Mouse (Mus musculus) heart, embryonic 10.5 days (tissue): ENCODE data around the gene Pdxk. TPM values are rescaled to one million over a fixed set of nuclear protein-coding genes. Genes with fewer than 3 reads are reported as not detected.

Source experiments
- DNase-seq: peaks from one replicate; pipeline ENCODE4 v3.0.0-alpha.2; 2017; ENCODE audit warnings: low spot score
- H3K27ac ChIP-seq: fragments of 300-500 bp; sonication (generic); 2 replicates; pipeline ENCODE4 v1.5.1; 2016; ENCODE audit warnings: mild to moderate bottlenecking
- H3K27me3 ChIP-seq: fragments of 300-500 bp; sonication (generic); 2 replicates; pipeline ENCODE4 v1.6.1; 2016; ENCODE audit warnings: mild to moderate bottlenecking; ENCODE audit not compliant: poor library complexity, insufficient read depth, severe bottlenecking
- H3K36me3 ChIP-seq: fragments of 300-500 bp; sonication (generic); 2 replicates; pipeline ENCODE4 v1.6.1; 2016; ENCODE audit warnings: mild to moderate bottlenecking, moderate library complexity
- H3K4me1 ChIP-seq: fragments of 300-500 bp; sonication (generic); 2 replicates; pipeline ENCODE4 v1.6.1; 2016; ENCODE audit warnings: mild to moderate bottlenecking
- H3K4me3 ChIP-seq: fragments of 300-500 bp; sonication (generic); 2 replicates; pipeline ENCODE4 v1.5.1; 2016; ENCODE audit warnings: mild to moderate bottlenecking, moderate library complexity
- H3K9me3 ChIP-seq: fragments of 300-500 bp; sonication (generic); 2 replicates; pipeline ENCODE4 v1.6.1; 2016; ENCODE audit warnings: mild to moderate bottlenecking, moderate library complexity
- WGBS: fragments of 180-500 bp; shearing (Covaris S2); methylation state at CpG from one replicate; pipeline ENCODE4 v1.1.7; 2016; 5-methylcytosine and 5-hydroxymethylcytosine counted together
- microRNA-seq: library from miRNA; unstranded; fragments of <30 nt; microRNA quantifications from one replicate; pipeline ENCODE4, GENCODE M21; 2017
- polyA plus RNA-seq: library from polyadenylated mRNA; unstranded; fragments of >200 nt; fragmentation: Nextera tagmentation; extraction: Ambion mirVana; gene quantifications from 2 replicates; pipeline ENCODE4 v1.2.1, GENCODE M21; 2016

The Pdxk gene
- polyA plus RNA-seq, 1 experiment from 2014 or later: 7.0 TPM

- H3K27me3 ChIP-seq: no peaks in the 10 kb centered on the region
- 91% methylated on average over 14 of the region's 14 CpGs for WGBS
- H3K9me3 ChIP-seq: no peaks in the 10 kb centered on the region
- H3K4me1 ChIP-seq: peaks cover 26% of the 10 kb centered on the region
- no peak for DNase-seq
- peaks cover 82% of the 10 kb centered on the region for H3K36me3 ChIP-seq
- H3K27ac ChIP-seq: no peak overlapping the region
- H3K4me3 ChIP-seq: no peak overlapping the region
Observed at GRCm38 (mm10) chr10:78402301-78402922, 62.4 kb downstream of the Pdxk start.

- WGBS: 79% methylated on average over 2 of the region's 2 CpGs
- H3K27me3 ChIP-seq: no peaks in the 10 kb centered on the region
Observed at GRCm38 (mm10) chr10:78401127-78401526, 63.6 kb downstream of the Pdxk start.

GRCm38 (mm10) chr10:78399090-78399657 is 65.6 kb downstream of the Pdxk start:
- Histone ChIP-seq H3K4me1 (peaks cover 31% of the 10 kb centered on the region), H3K4me3 (peak overlapping the region; percentile 27), H3K27me3 (peaks cover 9% of the 10 kb centered on the region), H3K27ac (peak overlapping the region; percentile 78), H3K36me3 (peaks cover 51% of the 10 kb centered on the region), H3K9me3 (no peaks in the 10 kb centered on the region)
- 36% methylated on average over 17 of the region's 17 CpGs for WGBS
- DNase-seq: peak; percentile 92

More at GRCm38 (mm10) chr10:78401127-78401526, 63.6 kb downstream of the Pdxk start:
- Histone ChIP-seq H3K4me3 (no peak overlapping the region), H3K4me1 (peaks cover 29% of the 10 kb centered on the region), H3K36me3 (peaks cover 69% of the 10 kb centered on the region), H3K27ac (no peak overlapping the region), H3K9me3 (no peaks in the 10 kb centered on the region)
- DNase-seq: no peak

- Histone ChIP-seq H3K4me3 (no peak overlapping the region), H3K4me1 (peaks cover 36% of the 10 kb centered on the region), H3K27me3 (peaks cover 24% of the 10 kb centered on the region), H3K36me3 (peaks cover 25% of the 10 kb centered on the region), H3K9me3 (no peaks in the 10 kb centered on the region), H3K27ac (no peak overlapping the region)
- WGBS: 63% methylated on average over 4 of the region's 4 CpGs
- DNase-seq: no peak
Observed at GRCm38 (mm10) chr10:78396625-78396885, 68.2 kb downstream of the Pdxk start.

- H3K36me3 ChIP-seq: peaks cover 20% of the 10 kb centered on the region
- no peaks in the 10 kb centered on the region for H3K9me3 ChIP-seq
- WGBS: 14% methylated on average over 17 of the region's 17 CpGs
- H3K27me3 ChIP-seq: peaks cover 29% of the 10 kb centered on the region
- no peak overlapping the region for H3K27ac ChIP-seq
- DNase-seq: peak; percentile 95
- H3K4me1 ChIP-seq: peaks cover 36% of the 10 kb centered on the region
- H3K4me3 ChIP-seq: no peak overlapping the region
Observed at GRCm38 (mm10) chr10:78395819-78396624, 68.8 kb downstream of the Pdxk start.

- peak; percentile 71 for DNase-seq
- 71% methylated on average over 3 of the region's 3 CpGs for WGBS
- H3K27ac ChIP-seq: no peak overlapping the region
Observed at GRCm38 (mm10) chr10:78395377-78395776, 69.4 kb downstream of the Pdxk start.

GRCm38 (mm10) chr10:78392072-78392471 is 72.7 kb downstream of the Pdxk start:
- peaks cover 55% of the 10 kb centered on the region for H3K27me3 ChIP-seq
- H3K4me1 ChIP-seq: peaks cover 12% of the 10 kb centered on the region; the same call in 1 of the 2 replicates
- no peaks in the 10 kb centered on the region for H3K36me3 ChIP-seq
- no peaks in the 10 kb centered on the region for H3K9me3 ChIP-seq
- DNase-seq: peak; percentile 89
- 2% methylated on average over 18 of the region's 18 CpGs for WGBS
- H3K27ac ChIP-seq: no peak overlapping the region
- H3K4me3 ChIP-seq: peak overlapping the region; percentile 18; the same call in 1 of the 2 replicates

More at GRCm38 (mm10) chr10:78395377-78395776, 69.4 kb downstream of the Pdxk start:
- Histone ChIP-seq H3K27me3 (peaks cover 36% of the 10 kb centered on the region), H3K4me3 (no peak overlapping the region), H3K4me1 (peaks cover 29% of the 10 kb centered on the region), H3K9me3 (no peaks in the 10 kb centered on the region), H3K36me3 (peaks cover 13% of the 10 kb centered on the region)

GRCm38 (mm10) chr10:78390982-78391470 is 73.7 kb downstream of the Pdxk start:
- WGBS: 21% methylated on average over 4 of the region's 4 CpGs
- no peak for DNase-seq
- Histone ChIP-seq H3K4me3 (no peak overlapping the region), H3K9me3 (no peaks in the 10 kb centered on the region), H3K4me1 (peaks cover 8% of the 10 kb centered on the region; the same call in 1 of the 2 replicates), H3K27ac (no peak overlapping the region), H3K36me3 (no peaks in the 10 kb centered on the region), H3K27me3 (peaks cover 55% of the 10 kb centered on the region)

- Histone ChIP-seq H3K4me3 (no peak overlapping the region), H3K27ac (no peak overlapping the region), H3K27me3 (peaks cover 46% of the 10 kb centered on the region), H3K9me3 (no peaks in the 10 kb centered on the region), H3K4me1 (peaks cover 8% of the 10 kb centered on the region; the same call in 1 of the 2 replicates), H3K36me3 (no peaks in the 10 kb centered on the region)
- 61% methylated on average over 20 of the region's 20 CpGs for WGBS
- no peak for DNase-seq
Observed at GRCm38 (mm10) chr10:78388216-78388980, 76.4 kb downstream of the Pdxk start.

Small RNAs within 50 kb of the gene (microRNA-seq; reads per million reads assigned to microRNA genes)
- not detected for gene Mir6410
- not detected for gene Mir6907
- gene Mir6908: not detected

Other genes with a start within 250 kb of the Pdxk start
- 11.1 and 13.5 TPM in 2 replicates for gene Trappc10, start 220.3 kb downstream of the Pdxk start, polyA plus RNA-seq
- 43.7 and 44.2 TPM in 2 replicates for gene Agpat3, start 112.5 kb downstream of the Pdxk start, polyA plus RNA-seq
- 271 and 283 TPM in 2 replicates for gene Rrp1, start 51.9 kb downstream of the Pdxk start, polyA plus RNA-seq
- gene Cstb, start 39.3 kb downstream of the Pdxk start, polyA plus RNA-seq: 117 and 136 TPM in 2 replicates
- not detected in 2 replicates for gene Olfr1358, start 52.5 kb upstream of the Pdxk start, polyA plus RNA-seq
- 41.3 and 43.1 TPM in 2 replicates for gene Ilvbl, start 109.4 kb upstream of the Pdxk start, polyA plus RNA-seq
- gene Syde1, start 127.0 kb upstream of the Pdxk start, polyA plus RNA-seq: 12.2 and 13.3 TPM in 2 replicates
- not detected in 2 replicates for gene Olfr1357, start 153.1 kb upstream of the Pdxk start, polyA plus RNA-seq